Mouse (Mus musculus): Measurements from ENCODE around the gene Gm20388. TPM values are rescaled to one million over a fixed set of nuclear protein-coding genes. Genes with fewer than 3 reads are reported as not detected.

Gm20388 gene
- polyA plus RNA-seq, 1 experiment from 2014 or later = not detected

- H3K4me3 ChIP-seq = no peak overlapping the region
- H3K27ac ChIP-seq (replicated peaks) = no peak overlapping the region
- ATAC-seq (replicated peaks) = peak; percentile 68
- H3K9me3 ChIP-seq = no peaks in the 10 kb centered on the region
- H3K36me3 ChIP-seq = no peaks in the 10 kb centered on the region
- H3K4me1 ChIP-seq = peaks cover 10% of the 10 kb centered on the region
- no peaks in the 10 kb centered on the region for H3K27me3 ChIP-seq
- no peak overlapping the region for H3K4me2 ChIP-seq (replicated peaks)
- 6% methylated on average over 5 of the region's 5 CpGs for WGBS
- no peak overlapping the region for H3K9ac ChIP-seq (replicated peaks)
Observed at GRCm38 (mm10) chr8:122273152-122273551, 2362.5 kb downstream of the Gm20388 start.

GRCm38 (mm10) chr8:122273826-122274225 is 2363.2 kb downstream of the Gm20388 start:
- 38% methylated on average over 7 of the region's 7 CpGs for WGBS
- H3K36me3 ChIP-seq = no peaks in the 10 kb centered on the region
- no peak overlapping the region for H3K4me3 ChIP-seq
- H3K4me1 ChIP-seq = peaks cover 8% of the 10 kb centered on the region
- H3K27ac ChIP-seq (replicated peaks) = no peak overlapping the region
- no peak overlapping the region for H3K4me2 ChIP-seq (replicated peaks)
- no peak for ATAC-seq (replicated peaks)
- no peak overlapping the region for H3K9ac ChIP-seq (replicated peaks)
- no peaks in the 10 kb centered on the region for H3K27me3 ChIP-seq
- H3K9me3 ChIP-seq = no peaks in the 10 kb centered on the region

GRCm38 (mm10) chr8:122274651-122275391 is 2364.2 kb downstream of the Gm20388 start:
- H3K4me3 ChIP-seq = no peak overlapping the region
- H3K4me1 ChIP-seq = no peaks in the 10 kb centered on the region
- 81% methylated on average over 11 of the region's 11 CpGs for WGBS
- ATAC-seq (replicated peaks) = no peak
- H3K27me3 ChIP-seq = no peaks in the 10 kb centered on the region
- H3K9me3 ChIP-seq = no peaks in the 10 kb centered on the region
- H3K27ac ChIP-seq (replicated peaks) = no peak overlapping the region
- no peak overlapping the region for H3K9ac ChIP-seq (replicated peaks)
- H3K4me2 ChIP-seq (replicated peaks) = no peak overlapping the region
- no peaks in the 10 kb centered on the region for H3K36me3 ChIP-seq

- Histone ChIP-seq H3K4me2 (replicated peaks) (no peak overlapping the region), H3K9me3 (no peaks in the 10 kb centered on the region), H3K36me3 (no peaks in the 10 kb centered on the region), H3K27ac (replicated peaks) (no peak overlapping the region), H3K9ac (replicated peaks) (no peak overlapping the region), H3K4me3 (no peak overlapping the region), H3K4me1 (no peaks in the 10 kb centered on the region), H3K27me3 (no peaks in the 10 kb centered on the region)
- 92% methylated on average over 5 of the region's 5 CpGs for WGBS
- ATAC-seq (replicated peaks) = no peak
Observed at GRCm38 (mm10) chr8:122276308-122276707, 2365.7 kb downstream of the Gm20388 start.

GRCm38 (mm10) chr8:122277204-122277995 is 2366.8 kb downstream of the Gm20388 start:
- no peak for ATAC-seq (replicated peaks)

GRCm38 (mm10) chr8:122280156-122280555 is 2369.5 kb downstream of the Gm20388 start:
- Histone ChIP-seq H3K9ac (replicated peaks) (no peak overlapping the region), H3K9me3 (no peaks in the 10 kb centered on the region), H3K4me2 (replicated peaks) (no peak overlapping the region), H3K36me3 (no peaks in the 10 kb centered on the region), H3K27me3 (peaks cover 28% of the 10 kb centered on the region), H3K27ac (replicated peaks) (no peak overlapping the region), H3K4me1 (peaks cover 27% of the 10 kb centered on the region), H3K4me3 (no peak overlapping the region)
- 83% methylated on average over 4 of the region's 4 CpGs for WGBS
- ATAC-seq (replicated peaks) = no peak

More at GRCm38 (mm10) chr8:122277204-122277995, 2366.8 kb downstream of the Gm20388 start:
- Histone ChIP-seq H3K27me3 (peaks cover under 1% of the 10 kb centered on the region; the same call in 1 of the 2 replicates), H3K27ac (replicated peaks) (no peak overlapping the region), H3K4me1 (peaks cover 1% of the 10 kb centered on the region), H3K4me2 (replicated peaks) (no peak overlapping the region), H3K9ac (replicated peaks) (no peak overlapping the region), H3K4me3 (no peak overlapping the region), H3K36me3 (no peaks in the 10 kb centered on the region), H3K9me3 (no peaks in the 10 kb centered on the region)
- 80% methylated on average over 18 of the region's 18 CpGs for WGBS

GRCm38 (mm10) chr8:122280588-122281316 is 2370.1 kb downstream of the Gm20388 start:
- WGBS = 14% methylated on average over 20 of the region's 20 CpGs
- no peaks in the 10 kb centered on the region for H3K36me3 ChIP-seq
- peak; percentile 24; the same call in 1 of the 2 replicates for ATAC-seq (replicated peaks)
- peak overlapping the region; percentile 69 for H3K4me3 ChIP-seq
- H3K4me2 ChIP-seq (replicated peaks) = peak overlapping the region; percentile 100
- H3K9me3 ChIP-seq = no peaks in the 10 kb centered on the region
- H3K4me1 ChIP-seq = peaks cover 27% of the 10 kb centered on the region
- peaks cover 33% of the 10 kb centered on the region for H3K27me3 ChIP-seq
- no peak overlapping the region for H3K9ac ChIP-seq (replicated peaks)
- H3K27ac ChIP-seq (replicated peaks) = no peak overlapping the region

- H3K9ac ChIP-seq (replicated peaks) = no peak overlapping the region
- whole genome bisulfite sequencing = under 1% methylated on average over 47 of the region's 47 CpGs
Observed at GRCm38 (mm10) chr8:122281317-122282034, 2370.8 kb downstream of the Gm20388 start.

GRCm38 (mm10) chr8:122282035-122282358 is 2371.4 kb downstream of the Gm20388 start, which contains the start of gene Zfpm1:
Gene Zfpm1, plus strand, starts transcription at chr8:122282141.
- Histone ChIP-seq H3K27me3 (peaks cover 33% of the 10 kb centered on the region), H3K27ac (replicated peaks) (peak within 1 kb of the TSS; percentile 58), H3K9ac (replicated peaks) (peak within 1 kb of the TSS; percentile 50), H3K36me3 (no peaks in the 10 kb centered on the region), H3K4me3 (peak within 1 kb of the TSS; percentile 69), H3K9me3 (no peaks in the 10 kb centered on the region), H3K4me1 (peaks cover 27% of the 10 kb centered on the region), H3K4me2 (replicated peaks) (peak within 1 kb of the TSS; percentile 100)
- ATAC-seq (replicated peaks) = no peak
- under 1% methylated on average over 49 of the region's 60 CpGs for WGBS

More at GRCm38 (mm10) chr8:122281317-122282034, 2370.8 kb downstream of the Gm20388 start:
- peaks cover 33% of the 10 kb centered on the region for H3K27me3 ChIP-seq
- no peaks in the 10 kb centered on the region for H3K36me3 ChIP-seq
- H3K27ac ChIP-seq (replicated peaks) = peak overlapping the region; percentile 58
- peak overlapping the region; percentile 69 for H3K4me3 ChIP-seq
- peaks cover 27% of the 10 kb centered on the region for H3K4me1 ChIP-seq
- peak overlapping the region; percentile 100 for H3K4me2 ChIP-seq (replicated peaks)
- peak; percentile 91 for ATAC-seq (replicated peaks)
- H3K9me3 ChIP-seq = no peaks in the 10 kb centered on the region

- WGBS = under 1% methylated on average over 70 of the region's 70 CpGs
- H3K4me1 ChIP-seq = peaks cover 27% of the 10 kb centered on the region
Observed at GRCm38 (mm10) chr8:122282501-122283355, 2372.1 kb downstream of the Gm20388 start.

More at GRCm38 (mm10) chr8:122282501-122283355, 2372.1 kb downstream of the Gm20388 start:
- Histone ChIP-seq H3K9ac (replicated peaks) (peak overlapping the region; percentile 50), H3K36me3 (no peaks in the 10 kb centered on the region), H3K27me3 (peaks cover 33% of the 10 kb centered on the region), H3K4me3 (peak overlapping the region; percentile 69), H3K4me2 (replicated peaks) (peak overlapping the region; percentile 100), H3K27ac (replicated peaks) (no peak overlapping the region), H3K9me3 (no peaks in the 10 kb centered on the region)
- ATAC-seq (replicated peaks) = no peak

Measured in forebrain, embryonic 15.5 days (tissue).